Mouse (Mus musculus) kidney, postnatal 0 days (tissue): Measurements from ENCODE around the gene Try5. TPM values are rescaled to one million over a fixed set of nuclear protein-coding genes. Genes with fewer than 3 reads are reported as not detected.
"Not testable (repeated sequence)": the region's sequence is repeated elsewhere in the genome, so short reads cannot be mapped to it uniquely, and the experiment has no call there.

Experiments used
- ATAC-seq: fragments of 200-750 bp; cut with Nextera tagmentation; replicated peaks from 2 replicates; pipeline ENCODE4 v1.8.0; 2017; ENCODE audit warnings: low read depth, moderate number of reproducible peaks, moderate TSS enrichment, moderate library complexity; ENCODE audit not compliant: low FRiP score
- DNase-seq: peaks from one replicate; pipeline ENCODE4 v3.0.0-alpha.2; 2016; ENCODE audit warnings: low spot score
- H3K27ac ChIP-seq: fragments of 300-500 bp; sonication (generic); 2 replicates; pipeline ENCODE4 v1.5.1; 2014; ENCODE audit warnings: mild to moderate bottlenecking
- H3K27me3 ChIP-seq: fragments of 300-500 bp; sonication (generic); 2 replicates; pipeline ENCODE4 v1.6.1; 2014; ENCODE audit warnings: low read length, mixed read lengths; ENCODE audit not compliant: insufficient read depth
- H3K36me3 ChIP-seq: fragments of 300-500 bp; sonication (generic); 2 replicates; pipeline ENCODE4 v1.6.1; 2014; ENCODE audit warnings: low read length, mixed read lengths; ENCODE audit not compliant: insufficient read depth
- H3K4me1 ChIP-seq: fragments of 300-500 bp; sonication (generic); replicated peaks from 2 replicates; pipeline ENCODE4 v1.6.1; 2014; ENCODE audit warnings: antibody characterized with exemption, low read length, mixed read lengths; ENCODE audit not compliant: insufficient read depth
- H3K4me2 ChIP-seq: fragments of 300-500 bp; sonication (generic); 2 replicates; pipeline ENCODE4 v1.6.1; 2014; ENCODE audit warnings: mild to moderate bottlenecking, low read length, moderate library complexity, mixed read lengths
- H3K4me3 ChIP-seq: fragments of 300-500 bp; sonication (generic); replicated peaks from 2 replicates; pipeline ENCODE4 v1.5.1; 2014; ENCODE audit warnings: low read depth, low read length
- H3K9ac ChIP-seq: fragments of 300-500 bp; sonication (generic); 2 replicates; pipeline ENCODE4 v1.6.1; 2014; ENCODE audit warnings: low read depth, low read length
- H3K9me3 ChIP-seq: fragments of 300-500 bp; sonication (generic); replicated peaks from 2 replicates; pipeline ENCODE4 v1.6.1; 2016; ENCODE audit warnings: low read length, inconsistent platforms, mixed read lengths
- CTCF ChIP-seq: IDR thresholded peaks from 2 replicates; pipeline ENCODE4 v1.5.1; 2016; ENCODE audit warnings: antibody characterized with exemption, low read depth, mild to moderate bottlenecking, moderate library complexity
- WGBS: fragments of 180-500 bp; shearing (Covaris S2); extraction: QIAGEN DNeasy Blood & Tissue Kit; methylation state at CpG from one replicate; pipeline ENCODE4 v1.1.7; 2014; 5-methylcytosine and 5-hydroxymethylcytosine counted together
- polyA plus RNA-seq: library from polyadenylated mRNA; unstranded; fragments of >200 nt; fragmentation: Nextera tagmentation; extraction: Ambion mirVana; gene quantifications from 2 replicates; pipeline ENCODE4 v1.2.1, GENCODE M21; 2015

Gene Try5
- polyA plus RNA-seq = not detected in 2 replicates

- H3K27me3 ChIP-seq, DNase-seq, H3K4me1 ChIP-seq, H3K4me3 ChIP-seq, H3K27ac ChIP-seq, H3K36me3 ChIP-seq, H3K4me2 ChIP-seq, ATAC-seq, H3K9ac ChIP-seq, H3K9me3 ChIP-seq: not testable (repeated sequence)
- WGBS = 72% methylated on average over 3 of the region's 3 CpGs
Observed at GRCm38 (mm10) chr6:41316741-41317140, at the start of gene Try5. Gene Try5, minus strand, starts transcription at chr6:41316841.

GRCm38 (mm10) chr6:41353932-41354331 is 37.3 kb upstream of the Try5 start, which contains the start of gene Try10:
Gene Try10, plus strand, starts transcription at chr6:41354105.
- DNase-seq (no peak), ATAC-seq (no peak)
- no peak within 1 kb of the TSS for H3K4me2 ChIP-seq
- TF ChIP-seq CTCF = no peak
- no peaks in the 10 kb centered on the region for H3K9me3 ChIP-seq
- H3K4me1 ChIP-seq = no peaks in the 10 kb centered on the region
- WGBS = 81% methylated on average over 2 of the region's 2 CpGs
- H3K9ac ChIP-seq = no peak within 1 kb of the TSS
- no peaks in the 10 kb centered on the region for H3K27me3 ChIP-seq
- H3K27ac ChIP-seq = no peak within 1 kb of the TSS
- H3K4me3 ChIP-seq = no peak within 1 kb of the TSS
- no peaks in the 10 kb centered on the region for H3K36me3 ChIP-seq

GRCm38 (mm10) chr6:41301969-41302368 is 14.7 kb downstream of the Try5 start, which contains the start of gene Try4:
Gene Try4, plus strand, starts transcription at chr6:41302269.
- no peak for TF ChIP-seq CTCF
- Histone ChIP-seq H3K4me3 (no peak within 1 kb of the TSS), H3K27me3 (no peaks in the 10 kb centered on the region), H3K9me3 (no peaks in the 10 kb centered on the region), H3K36me3 (no peaks in the 10 kb centered on the region), H3K27ac (no peak within 1 kb of the TSS), H3K9ac (no peak within 1 kb of the TSS), H3K4me2 (no peak within 1 kb of the TSS), H3K4me1 (no peaks in the 10 kb centered on the region)
- no peak for DNase-seq
- 96% methylated on average over 1 of the region's 1 CpGs for WGBS
- ATAC-seq = no peak

- no peak for DNase-seq
- 32% methylated on average over 1 of the region's 1 CpGs for WGBS
- H3K27ac ChIP-seq = no peak overlapping the region
Observed at GRCm38 (mm10) chr6:41298255-41298654, 18.4 kb downstream of the Try5 start.

GRCm38 (mm10) chr6:41266140-41266539 is 50.5 kb downstream of the Try5 start:
- no peaks in the 10 kb centered on the region for H3K27me3 ChIP-seq
- 85% methylated on average over 6 of the region's 6 CpGs for WGBS
- no peak overlapping the region for H3K27ac ChIP-seq
- ATAC-seq (no peak), DNase-seq (no peak)
- no peak for TF ChIP-seq CTCF
- H3K4me1 ChIP-seq = no peaks in the 10 kb centered on the region
- H3K9me3 ChIP-seq = no peaks in the 10 kb centered on the region
- no peaks in the 10 kb centered on the region for H3K36me3 ChIP-seq
- H3K4me3 ChIP-seq = no peak overlapping the region
- no peak overlapping the region for H3K4me2 ChIP-seq
- no peak overlapping the region for H3K9ac ChIP-seq

More at GRCm38 (mm10) chr6:41298255-41298654, 18.4 kb downstream of the Try5 start:
- Histone ChIP-seq H3K4me3 (no peak overlapping the region), H3K9me3 (no peaks in the 10 kb centered on the region), H3K36me3 (no peaks in the 10 kb centered on the region), H3K4me1 (no peaks in the 10 kb centered on the region), H3K4me2 (no peak overlapping the region), H3K9ac (no peak overlapping the region), H3K27me3 (no peaks in the 10 kb centered on the region)
- TF ChIP-seq CTCF = no peak
- no peak for ATAC-seq

- ATAC-seq (no peak), DNase-seq (peak; percentile 12)
- Histone ChIP-seq H3K27me3 (no peaks in the 10 kb centered on the region), H3K36me3 (no peaks in the 10 kb centered on the region), H3K9ac (no peak overlapping the region), H3K4me2 (no peak overlapping the region), H3K4me3 (no peak overlapping the region), H3K9me3 (no peaks in the 10 kb centered on the region), H3K27ac (no peak overlapping the region), H3K4me1 (no peaks in the 10 kb centered on the region)
- peak; percentile 54 for TF ChIP-seq CTCF
- 46% methylated on average over 3 of the region's 3 CpGs for WGBS
Observed at GRCm38 (mm10) chr6:41262796-41263195, 53.8 kb downstream of the Try5 start.

Other genes starting within 250 kb of the Try5 start
- not detected in 2 replicates for gene Try4, start 14.6 kb downstream of the Try5 start, polyA plus RNA-seq
- gene Try10, start 37.3 kb upstream of the Try5 start, polyA plus RNA-seq = not detected in 2 replicates
- gene Prss3, start 60.8 kb upstream of the Try5 start, polyA plus RNA-seq = not detected in 2 replicates
- gene Gm5771, start 75.5 kb upstream of the Try5 start, polyA plus RNA-seq = not detected in 2 replicates
- gene Gm10334, start 129.3 kb upstream of the Try5 start, polyA plus RNA-seq = not detected in 2 replicates
- not detected in 2 replicates for gene Prss1, start 142.1 kb upstream of the Try5 start, polyA plus RNA-seq
- not detected in 2 replicates for gene Prss2, start 204.9 kb upstream of the Try5 start, polyA plus RNA-seq